Mouse (Mus musculus): ENCODE data around the gene Olfr1437.
"Not testable (repeated sequence)": the region's sequence is repeated elsewhere in the genome, so short reads cannot be mapped to it uniquely, and the experiment has no call there.

Olfr1437 gene

DNA sequence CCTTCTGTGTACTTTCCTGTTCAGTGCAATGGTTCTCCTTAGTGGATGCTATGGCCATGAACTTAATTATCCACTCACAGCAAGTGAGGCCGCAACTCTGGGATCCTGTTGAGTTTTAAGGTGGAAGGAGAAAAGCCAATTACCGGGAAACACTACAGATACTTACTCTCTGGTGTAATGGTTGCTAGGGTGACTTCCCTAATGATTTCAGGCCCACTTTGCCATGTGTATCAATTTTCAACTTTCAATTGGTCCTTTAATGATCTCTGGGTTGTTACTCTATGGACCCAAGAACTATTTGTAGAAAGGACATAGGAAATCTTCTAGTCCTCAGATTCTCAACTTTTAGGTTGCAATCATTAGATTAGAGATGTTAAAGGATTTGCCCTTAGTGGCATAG lies at the start of gene Olfr1437:
Gene Olfr1437 (minus strand): TSS at position 101 of the 400 bp plus-strand sequence.
- in situ Hi-C loops (cut with MseI, MboI), result no loop called here

DNA sequence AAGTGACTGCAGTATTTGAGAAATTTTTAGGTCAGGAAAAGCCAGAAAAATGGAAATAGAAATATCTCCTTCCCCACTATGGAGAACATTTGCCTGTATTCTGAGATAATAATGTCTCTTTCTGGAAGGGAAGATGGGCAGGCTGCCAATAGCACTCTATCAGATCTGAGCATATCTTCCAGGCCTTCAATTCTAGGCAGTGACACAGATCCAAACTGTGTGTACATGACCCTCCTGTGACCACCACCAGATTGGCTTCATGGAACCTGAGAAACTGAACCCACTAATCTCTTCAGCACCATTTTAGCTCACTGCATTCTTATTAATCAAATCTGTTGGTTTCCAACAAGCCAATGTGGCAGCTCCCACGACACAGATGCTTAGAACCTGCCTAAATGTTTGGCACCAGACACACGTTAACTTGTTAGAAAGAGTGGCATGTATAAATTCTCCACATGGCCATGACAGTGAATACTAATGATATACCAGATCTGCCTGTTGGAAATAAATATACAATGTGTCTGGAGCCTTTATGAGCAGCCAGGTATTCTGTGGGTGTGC lies 49.6 kb upstream of the Olfr1437 start:
- in situ Hi-C loops (cut with MseI, MboI), result no loop called here

DNA sequence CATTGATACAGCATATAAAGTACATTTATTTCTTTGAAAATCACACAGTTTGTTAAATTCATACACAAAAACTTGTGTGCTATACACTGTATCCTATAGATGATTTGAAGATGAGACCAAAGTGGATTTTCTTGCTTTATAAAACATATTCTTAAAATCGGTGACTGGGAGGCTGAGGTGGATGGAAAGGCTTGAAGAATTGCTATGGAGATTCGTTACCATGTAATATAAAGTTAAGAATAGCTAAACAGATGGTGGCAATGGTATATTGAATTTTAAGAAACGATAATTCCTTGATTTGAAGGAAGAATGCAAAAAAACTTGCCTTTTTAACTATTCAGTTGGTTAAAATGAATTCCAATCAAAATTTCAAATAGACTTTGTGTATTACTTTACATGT lies 48.1 kb upstream of the Olfr1437 start:
- in situ Hi-C loops (cut with MseI, MboI), result no loop called here

DNA sequence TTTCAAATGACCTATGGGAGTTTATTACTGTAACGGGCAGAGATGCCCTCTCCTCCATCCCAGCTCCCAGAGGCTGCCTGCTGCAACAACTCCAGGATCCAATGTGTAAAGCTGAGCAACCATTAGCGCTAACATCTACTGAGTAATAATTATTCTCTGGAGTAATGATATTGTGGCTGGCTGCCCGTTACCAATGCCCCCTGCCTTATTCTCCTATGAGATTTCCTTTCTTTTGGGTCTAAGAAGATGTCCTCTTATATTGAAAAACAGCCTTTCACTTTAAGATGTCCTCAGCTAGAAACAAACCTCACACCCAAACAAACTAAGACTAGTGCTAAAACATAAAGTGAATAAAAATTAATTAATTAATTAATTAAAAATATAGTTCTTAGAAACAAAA lies 10.9 kb upstream of the Olfr1437 start, which contains the start of gene Olfr1438-ps1:
Gene Olfr1438-ps1 (minus strand): TSS at position 101 of the 400 bp plus-strand sequence.
- in situ Hi-C loops (cut with MseI, MboI), result no loop called here

DNA sequence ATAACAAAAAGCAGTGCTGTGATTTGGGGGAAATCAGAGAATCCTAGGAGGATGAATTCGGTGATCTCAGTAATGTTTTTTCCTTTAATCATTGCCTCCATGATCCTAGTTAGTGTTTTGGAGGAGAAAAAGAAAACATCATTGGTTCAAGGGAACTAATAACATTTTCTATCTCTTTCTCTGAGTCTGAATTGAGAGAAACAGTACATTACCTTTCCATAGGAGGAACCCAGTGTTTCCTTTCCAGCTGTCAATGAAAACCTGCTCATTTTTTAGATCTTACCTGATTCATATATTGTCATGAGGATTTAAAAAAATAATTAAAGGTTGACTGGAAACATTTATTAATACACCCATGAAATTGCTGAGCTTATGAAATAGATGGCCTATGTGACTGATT lies 25.9 kb downstream of the Olfr1437 start, which contains the start of gene Olfr1436:
Gene Olfr1436 (minus strand): TSS at position 101 of the 400 bp plus-strand sequence.
- in situ Hi-C loops (cut with MseI, MboI), result not testable (repeated sequence)

DNA sequence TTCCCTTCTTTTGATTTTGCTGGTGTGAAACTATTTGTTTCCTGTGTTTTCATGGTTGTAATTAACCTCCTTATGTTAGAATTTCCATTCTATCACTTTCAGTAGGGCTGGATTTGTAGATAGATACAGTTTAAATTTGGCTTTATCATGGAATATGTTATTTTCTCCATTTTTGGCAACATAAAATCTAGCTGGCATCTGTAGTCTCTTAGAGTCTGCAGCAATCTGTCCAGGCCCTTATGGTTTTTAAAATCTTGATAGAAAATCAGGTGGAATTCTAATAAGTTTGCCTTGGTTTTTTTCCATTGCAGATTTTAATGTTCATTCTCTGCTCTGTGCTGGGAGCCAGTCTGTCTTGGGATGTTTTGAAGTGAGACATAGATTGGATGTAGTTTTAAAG lies 31.9 kb downstream of the Olfr1437 start:
- in situ Hi-C loops (cut with MseI, MboI), result no loop called here

DNA sequence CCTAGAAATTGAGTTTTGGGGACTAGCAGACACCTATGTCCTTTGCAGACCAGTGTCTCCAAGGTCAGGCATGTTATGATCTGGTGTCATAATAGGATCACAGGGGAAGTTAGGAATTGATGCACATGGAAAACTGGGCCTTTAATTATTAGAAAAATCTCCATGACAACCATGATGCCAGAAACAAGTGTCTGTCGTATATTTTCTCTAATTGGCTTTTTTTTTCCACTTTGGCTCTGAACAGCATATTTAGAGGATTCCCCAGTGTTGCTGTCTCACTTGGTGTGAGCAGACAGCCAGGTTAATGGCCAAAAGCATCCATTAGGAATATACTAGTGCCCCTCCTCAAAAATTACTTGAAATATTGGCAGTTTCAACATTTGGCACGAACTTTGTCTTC lies 45.3 kb downstream of the Olfr1437 start, which contains the start of gene Olfr1434:
Gene Olfr1434 (plus strand): TSS at position 301 of the 400 bp plus-strand sequence.
- in situ Hi-C loops (cut with MseI, MboI), result no loop called here

Data from mouse trophoblast stem cell (cell line).